Mouse (Mus musculus) cerebral cortex, adult 2 months (tissue): ENCODE data around the gene Kdf1.

Source experiments
- WGBS: fragments of 180-500 bp; shearing (Covaris S2); methylation state at CpG from one replicate; pipeline ENCODE4 v1.1.7; 2018; 5-methylcytosine and 5-hydroxymethylcytosine counted together

Gene Kdf1

DNA sequence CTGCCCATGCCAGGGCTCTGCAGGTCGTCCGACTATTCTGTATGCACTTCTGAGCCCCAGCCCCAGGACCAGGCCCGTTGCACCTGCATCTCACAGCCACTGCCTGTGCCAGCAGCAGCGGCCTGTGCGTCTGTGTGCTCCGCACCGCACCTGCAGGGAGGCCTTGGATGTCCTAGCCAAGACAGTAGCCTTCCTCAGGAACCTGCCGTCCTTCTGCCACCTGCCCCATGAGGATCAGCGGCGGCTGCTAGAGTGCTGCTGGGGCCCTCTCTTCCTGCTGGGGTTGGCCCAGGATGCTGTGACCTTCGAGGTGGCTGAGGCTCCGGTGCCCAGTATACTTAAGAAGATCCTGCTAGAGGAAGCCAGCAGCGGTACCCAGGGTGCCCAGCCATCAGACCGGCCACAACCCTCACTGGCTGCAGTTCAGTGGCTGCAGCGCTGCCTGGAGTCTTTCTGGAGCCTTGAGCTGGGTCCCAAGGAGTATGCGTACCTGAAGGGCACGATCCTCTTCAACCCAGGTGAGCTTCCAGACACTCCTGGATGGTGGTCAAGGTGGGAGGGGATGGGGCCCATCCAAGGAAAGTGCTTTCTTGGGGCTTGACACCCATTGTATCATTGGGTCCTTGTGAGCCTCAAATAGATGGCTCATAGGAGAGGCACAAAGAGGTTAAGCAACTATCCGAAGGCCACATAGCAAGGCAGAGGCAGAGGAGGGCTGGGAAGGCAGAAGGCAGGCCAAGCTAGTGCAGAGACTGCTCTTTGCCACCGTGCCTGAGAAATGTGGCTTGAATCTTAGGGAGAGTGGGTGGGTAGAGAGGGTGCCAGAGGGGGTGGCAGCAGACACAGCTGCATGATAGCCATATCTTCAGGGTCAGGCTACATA, 34.9 kb downstream of the Kdf1 start:
- 73% methylated on average over 19 of the region's 19 CpGs for WGBS

- 49% methylated on average over 10 of the region's 10 CpGs for WGBS
Observed at GRCm38 (mm10) chr4:133557041-133557717, 38.4 kb downstream of the Kdf1 start.

- WGBS, result 75% methylated on average over 4 of the region's 4 CpGs
Observed at GRCm38 (mm10) chr4:133559846-133560245, 41.1 kb downstream of the Kdf1 start.

DNA sequence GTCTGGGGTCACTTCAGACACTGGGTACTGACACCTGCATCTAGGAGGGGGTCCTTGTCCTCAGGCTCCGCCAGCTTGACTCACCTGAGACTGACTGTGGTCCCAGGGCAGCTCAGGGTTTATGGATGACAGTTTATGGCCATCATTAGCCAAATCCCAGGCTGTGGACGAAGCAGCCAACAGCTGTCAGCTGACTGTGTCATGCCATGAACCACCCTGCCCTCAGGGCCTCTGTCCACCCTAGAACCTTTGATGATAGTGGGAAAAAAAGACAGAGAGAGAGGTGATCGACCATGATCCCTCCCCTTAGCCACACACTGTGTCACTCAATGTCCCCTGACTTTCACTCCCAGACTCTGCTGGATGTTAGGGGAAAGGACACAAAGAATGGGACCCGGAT, 42.9 kb downstream of the Kdf1 start:
- 80% methylated on average over 4 of the region's 4 CpGs for WGBS

DNA sequence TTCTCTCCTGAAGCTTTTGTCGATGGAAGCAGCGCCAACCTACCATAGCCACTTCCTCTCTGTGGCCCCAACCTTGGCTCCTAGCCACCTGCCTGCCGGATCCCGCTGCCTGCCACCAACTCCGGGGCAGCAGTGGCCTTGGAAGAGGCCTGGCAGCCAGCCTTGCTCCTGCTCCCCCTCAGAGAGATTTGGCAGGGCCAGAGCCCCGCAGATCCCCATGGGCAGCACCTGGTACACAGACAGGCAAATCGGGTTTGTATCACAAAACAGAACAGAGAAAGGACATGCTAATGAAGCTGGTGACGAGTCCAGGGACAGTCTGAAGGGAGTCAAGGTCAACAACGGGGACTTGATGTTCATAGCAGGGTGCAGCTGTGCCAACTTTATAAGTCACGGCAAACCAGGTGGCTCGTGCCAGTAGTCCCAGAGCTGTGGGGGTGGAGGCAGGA, 44.4 kb downstream of the Kdf1 start:
- WGBS, result 28% methylated on average over 11 of the region's 11 CpGs

DNA sequence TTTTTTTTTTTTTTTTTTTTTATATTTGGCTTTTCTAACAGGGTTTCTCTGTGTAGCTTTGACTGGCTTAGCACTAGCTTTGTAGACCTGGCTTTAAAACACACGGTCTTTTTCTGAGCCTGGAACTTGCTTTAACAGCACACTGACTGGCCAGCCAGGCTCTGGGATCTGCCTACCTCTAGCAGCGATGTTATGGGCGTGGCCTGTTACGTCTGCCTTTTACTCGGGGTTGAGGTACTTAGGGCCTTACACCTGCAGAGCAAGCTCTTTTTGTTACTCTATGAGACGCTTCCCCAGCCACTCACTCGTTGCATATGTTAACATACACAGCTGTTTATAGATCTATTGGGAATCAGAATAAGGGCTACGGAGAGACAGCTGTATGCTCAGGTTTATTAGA, 48.5 kb downstream of the Kdf1 start:
- 29% methylated on average over 8 of the region's 8 CpGs for WGBS

DNA sequence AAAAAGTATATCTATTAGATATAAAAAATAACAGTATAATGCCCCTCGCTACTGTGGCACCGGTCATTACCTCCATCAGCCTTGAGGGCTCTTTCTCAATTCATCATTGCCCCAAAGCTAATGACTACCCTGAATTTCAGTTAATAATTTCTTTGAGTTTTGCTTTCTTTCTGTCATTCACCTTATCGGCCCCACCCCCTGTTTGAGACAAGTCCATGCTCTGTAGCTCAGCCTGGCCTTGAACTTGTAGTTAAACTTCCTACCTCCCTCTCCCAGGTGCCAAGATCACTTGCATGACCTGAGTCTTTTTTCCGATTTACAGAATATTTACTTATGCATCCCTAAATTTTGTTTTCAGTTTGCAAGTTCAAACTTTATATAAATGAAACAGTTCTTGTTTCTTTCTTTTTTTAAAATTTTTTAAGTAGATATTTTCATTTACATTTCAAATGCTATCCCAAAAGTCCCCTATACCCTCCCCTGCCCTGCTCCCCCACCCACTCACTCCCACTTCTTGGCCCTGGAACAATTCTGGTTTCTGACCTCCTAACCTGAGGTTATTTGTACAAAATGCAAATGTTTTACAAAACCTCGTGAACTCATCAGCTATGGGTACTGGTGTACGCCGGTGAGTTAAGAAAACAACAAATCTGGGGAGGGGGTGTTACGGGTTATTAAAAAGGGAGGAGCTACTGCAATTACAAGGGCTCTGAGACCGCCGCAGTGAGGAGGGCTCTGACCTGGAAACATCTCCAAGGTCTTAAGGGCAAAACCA, 50.7 kb downstream of the Kdf1 start:
- WGBS, result 84% methylated on average over 10 of the region's 10 CpGs

- WGBS, result 55% methylated on average over 10 of the region's 10 CpGs
Observed at GRCm38 (mm10) chr4:133570066-133570466, 51.3 kb downstream of the Kdf1 start.

- 3% methylated on average over 44 of the region's 44 CpGs for WGBS
Observed at GRCm38 (mm10) chr4:133574070-133574842, 55.5 kb downstream of the Kdf1 start, which contains the start of gene Gpatch3. Gpatch3 (plus strand) TSS chr4:133574745.

- whole genome bisulfite sequencing, result under 1% methylated on average over 41 of the region's 41 CpGs
Observed at GRCm38 (mm10) chr4:133574843-133575202, 56.1 kb downstream of the Kdf1 start.

DNA sequence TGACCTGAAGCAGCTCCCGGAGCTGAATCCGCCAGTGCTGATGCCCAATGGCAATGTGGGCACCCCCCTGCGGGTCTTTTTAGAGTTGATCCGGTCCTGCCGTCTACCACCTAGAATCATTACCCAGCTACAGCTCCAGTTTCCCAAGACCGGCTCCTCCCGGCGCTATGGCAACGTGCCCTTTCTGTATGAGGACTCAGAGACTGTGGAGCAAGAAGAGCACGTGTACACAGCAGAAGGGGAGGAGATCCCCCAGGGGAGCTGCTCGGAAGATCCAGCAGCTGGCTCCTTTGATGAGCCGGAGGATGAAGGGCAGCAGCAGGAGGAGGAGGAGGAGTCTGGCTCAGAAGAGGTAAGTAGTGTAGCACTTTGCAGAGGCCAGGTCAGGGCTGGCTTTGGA, 59.2 kb downstream of the Kdf1 start:
- WGBS, result 72% methylated on average over 12 of the region's 12 CpGs
